Mouse (Mus musculus): ENCODE data around the gene Clasrp. TPM values are rescaled to one million over a fixed set of nuclear protein-coding genes. Genes with fewer than 3 reads are reported as not detected.

The Clasrp gene
- polyA plus RNA-seq, 1 experiment from 2014 or later = 60.5 TPM

GRCm38 (mm10) chr7:19557982-19558900 is 46.0 kb downstream of the Clasrp start:
- H3K4me3 ChIP-seq = no peak overlapping the region
- H3K27ac ChIP-seq = no peak overlapping the region
- peaks cover 29% of the 10 kb centered on the region for H3K36me3 ChIP-seq
- no peaks in the 10 kb centered on the region for H3K9me3 ChIP-seq
- peak overlapping the region; percentile 56 for H3K9ac ChIP-seq
- H3K27me3 ChIP-seq = no peaks in the 10 kb centered on the region
- no peak for ATAC-seq (ENCODE audit: low FRiP score)
- peak overlapping the region; percentile 100 for H3K4me2 ChIP-seq
- WGBS = 94% methylated on average over 6 of the region's 6 CpGs
- H3K4me1 ChIP-seq (replicated peaks) = peaks cover 70% of the 10 kb centered on the region

- no peak overlapping the region for H3K4me2 ChIP-seq
- H3K9ac ChIP-seq = peak overlapping the region; percentile 36
- H3K27me3 ChIP-seq = no peaks in the 10 kb centered on the region
- H3K4me1 ChIP-seq (replicated peaks) = peaks cover 73% of the 10 kb centered on the region
- ATAC-seq (ENCODE audit: low FRiP score) = no peak
- H3K4me3 ChIP-seq = no peak overlapping the region
- WGBS = 94% methylated on average over 2 of the region's 2 CpGs
- peaks cover 41% of the 10 kb centered on the region for H3K36me3 ChIP-seq
- no peaks in the 10 kb centered on the region for H3K9me3 ChIP-seq
- no peak overlapping the region for H3K27ac ChIP-seq
Measured at GRCm38 (mm10) chr7:19557086-19557485, 47.2 kb downstream of the Clasrp start.

GRCm38 (mm10) chr7:19554168-19554567 is 50.1 kb downstream of the Clasrp start:
- ATAC-seq (ENCODE audit: low FRiP score) = no peak
- H3K9ac ChIP-seq = no peak overlapping the region; the same call in 1 of the 2 replicates
- no peak overlapping the region for H3K27ac ChIP-seq

GRCm38 (mm10) chr7:19552443-19552842 is 51.8 kb downstream of the Clasrp start:
- Histone ChIP-seq H3K4me1 (replicated peaks) (peaks cover 47% of the 10 kb centered on the region), H3K9me3 (no peaks in the 10 kb centered on the region), H3K9ac (no peak overlapping the region), H3K4me3 (no peak overlapping the region), H3K27ac (no peak overlapping the region), H3K36me3 (peaks cover 37% of the 10 kb centered on the region), H3K27me3 (no peaks in the 10 kb centered on the region), H3K4me2 (no peak overlapping the region)
- no peak for ATAC-seq (ENCODE audit: low FRiP score)
- 62% methylated on average over 2 of the region's 2 CpGs for WGBS

More at GRCm38 (mm10) chr7:19554168-19554567, 50.1 kb downstream of the Clasrp start:
- H3K9me3 ChIP-seq = no peaks in the 10 kb centered on the region
- peaks cover 56% of the 10 kb centered on the region for H3K4me1 ChIP-seq (replicated peaks)
- H3K36me3 ChIP-seq = peaks cover 43% of the 10 kb centered on the region
- 94% methylated on average over 1 of the region's 1 CpGs for WGBS
- no peaks in the 10 kb centered on the region for H3K27me3 ChIP-seq
- no peak overlapping the region for H3K4me3 ChIP-seq
- H3K4me2 ChIP-seq = no peak overlapping the region

GRCm38 (mm10) chr7:19551634-19552033 is 52.7 kb downstream of the Clasrp start:
- Histone ChIP-seq H3K4me3 (no peak overlapping the region), H3K4me2 (no peak overlapping the region), H3K36me3 (peaks cover 37% of the 10 kb centered on the region), H3K9ac (no peak overlapping the region), H3K4me1 (replicated peaks) (peaks cover 44% of the 10 kb centered on the region), H3K27ac (no peak overlapping the region), H3K27me3 (no peaks in the 10 kb centered on the region), H3K9me3 (no peaks in the 10 kb centered on the region)
- WGBS = 86% methylated on average over 5 of the region's 5 CpGs
- ATAC-seq (ENCODE audit: low FRiP score) = no peak

GRCm38 (mm10) chr7:19549394-19549793 is 54.9 kb downstream of the Clasrp start:
- no peaks in the 10 kb centered on the region for H3K9me3 ChIP-seq
- peaks cover 25% of the 10 kb centered on the region for H3K36me3 ChIP-seq
- H3K4me3 ChIP-seq = no peak overlapping the region
- no peak for ATAC-seq (ENCODE audit: low FRiP score)
- H3K4me1 ChIP-seq (replicated peaks) = peaks cover 51% of the 10 kb centered on the region
- no peak overlapping the region for H3K9ac ChIP-seq
- WGBS = 94% methylated on average over 10 of the region's 10 CpGs
- H3K27me3 ChIP-seq = no peaks in the 10 kb centered on the region
- H3K27ac ChIP-seq = no peak overlapping the region
- H3K4me2 ChIP-seq = no peak overlapping the region

- peaks cover 6% of the 10 kb centered on the region for H3K36me3 ChIP-seq
- peaks cover 47% of the 10 kb centered on the region for H3K4me1 ChIP-seq (replicated peaks)
- no peaks in the 10 kb centered on the region for H3K9me3 ChIP-seq
- no peak overlapping the region for H3K4me3 ChIP-seq
- H3K4me2 ChIP-seq = no peak overlapping the region
- no peak for ATAC-seq (ENCODE audit: low FRiP score)
- no peaks in the 10 kb centered on the region for H3K27me3 ChIP-seq
- H3K27ac ChIP-seq = no peak overlapping the region
- no peak overlapping the region for H3K9ac ChIP-seq
- 63% methylated on average over 2 of the region's 2 CpGs for WGBS
Measured at GRCm38 (mm10) chr7:19547344-19547969, 56.8 kb downstream of the Clasrp start.

- no peaks in the 10 kb centered on the region for H3K27me3 ChIP-seq
- H3K27ac ChIP-seq = no peak overlapping the region
- no peak overlapping the region for H3K4me3 ChIP-seq
- H3K9ac ChIP-seq = no peak overlapping the region
- H3K9me3 ChIP-seq = no peaks in the 10 kb centered on the region
- no peaks in the 10 kb centered on the region for H3K36me3 ChIP-seq
- H3K4me2 ChIP-seq = no peak overlapping the region
- H3K4me1 ChIP-seq (replicated peaks) = peaks cover 58% of the 10 kb centered on the region
- no peak for ATAC-seq (ENCODE audit: low FRiP score)
- 75% methylated on average over 3 of the region's 3 CpGs for WGBS
Measured at GRCm38 (mm10) chr7:19546007-19546406, 58.3 kb downstream of the Clasrp start.

GRCm38 (mm10) chr7:19543584-19543983 is 60.7 kb downstream of the Clasrp start:
- WGBS = 60% methylated on average over 6 of the region's 6 CpGs
- no peak overlapping the region for H3K4me2 ChIP-seq
- H3K4me3 ChIP-seq = no peak overlapping the region
- H3K9me3 ChIP-seq = no peaks in the 10 kb centered on the region
- no peak for ATAC-seq (ENCODE audit: low FRiP score)
- H3K9ac ChIP-seq = no peak overlapping the region
- H3K4me1 ChIP-seq (replicated peaks) = peaks cover 55% of the 10 kb centered on the region
- H3K27me3 ChIP-seq = no peaks in the 10 kb centered on the region
- H3K36me3 ChIP-seq = no peaks in the 10 kb centered on the region
- H3K27ac ChIP-seq = no peak overlapping the region

- WGBS = 49% methylated on average over 8 of the region's 8 CpGs
- peak; percentile 74 for ATAC-seq (ENCODE audit: low FRiP score)
- Histone ChIP-seq H3K27ac (peak overlapping the region; percentile 70), H3K4me2 (no peak overlapping the region; the same call in 1 of the 2 replicates), H3K4me1 (replicated peaks) (peaks cover 50% of the 10 kb centered on the region), H3K27me3 (no peaks in the 10 kb centered on the region), H3K9me3 (no peaks in the 10 kb centered on the region), H3K9ac (peak overlapping the region; percentile 20; the same call in 1 of the 2 replicates), H3K36me3 (no peaks in the 10 kb centered on the region), H3K4me3 (no peak overlapping the region)
Measured at GRCm38 (mm10) chr7:19542155-19542691, 62.1 kb downstream of the Clasrp start.

GRCm38 (mm10) chr7:19541681-19542154 is 62.6 kb downstream of the Clasrp start:
- H3K4me2 ChIP-seq = no peak overlapping the region; the same call in 1 of the 2 replicates
- peak overlapping the region; percentile 70 for H3K27ac ChIP-seq
- H3K9me3 ChIP-seq = no peaks in the 10 kb centered on the region
- H3K9ac ChIP-seq = peak overlapping the region; percentile 20; the same call in 1 of the 2 replicates
- H3K4me1 ChIP-seq (replicated peaks) = peaks cover 51% of the 10 kb centered on the region
- H3K36me3 ChIP-seq = no peaks in the 10 kb centered on the region
- WGBS = 59% methylated on average over 7 of the region's 7 CpGs
- ATAC-seq (ENCODE audit: low FRiP score) = peak; percentile 5; the same call in 1 of the 2 replicates
- H3K27me3 ChIP-seq = no peaks in the 10 kb centered on the region
- H3K4me3 ChIP-seq = no peak overlapping the region
